Mouse (Mus musculus) CH12.LX (cell line): ENCODE measurements at regions not wholly inside any gene's neighbourhood (a gene's known extent, or its start where the extent isn't known, plus 50 kb on each side); places are given as distances from the start of the nearest gene placed in this dataset.

Experiments
- DNase-seq: peaks from one replicate; pipeline ENCODE4 v3.0.0-alpha.2; 2013; ENCODE audit errors: extremely low read depth
- H3K27ac ChIP-seq: 2 replicates; pipeline ENCODE4 v1.5.1; 2012; ENCODE audit warnings: low read depth, mild to moderate bottlenecking, control low read depth, moderate library complexity; ENCODE audit not compliant: insufficient read depth
- H3K27me3 ChIP-seq: replicated peaks from 2 replicates; pipeline ENCODE3; 2012; ENCODE audit warnings: inconsistent platforms
- H3K36me3 ChIP-seq, 2 experiments: replicated peaks in 1 of 2; 2 replicates each; pipeline versions ENCODE3 to v1.6.1; 2012; ENCODE audit warnings: inconsistent platforms in 1 of 2, low read length in 1 of 2, mild to moderate bottlenecking in 1 of 2, mixed read lengths in 1 of 2, moderate library complexity in 1 of 2; ENCODE audit not compliant: control insufficient read depth in 1 of 2, insufficient read depth in 1 of 2
- H3K4me1 ChIP-seq, 2 experiments: 2 replicates each; pipeline ENCODE4 v1.6.1; 2012; ENCODE audit warnings: inconsistent platforms in 1 of 2, moderate library complexity in 1 of 2; ENCODE audit not compliant: insufficient read depth in 2 of 2, control insufficient read depth in 1 of 2
- H3K4me2 ChIP-seq: 2 replicates; pipeline ENCODE4 v1.6.1; 2012; ENCODE audit warnings: low read depth, mild to moderate bottlenecking, control low read depth; ENCODE audit not compliant: poor library complexity, insufficient read depth, severe bottlenecking
- H3K4me3 ChIP-seq, 3 experiments: fragments of 150-350 bp in 1 of 3; sonication (generic) in 1 of 3; replicated peaks in 1 of 3; 2 replicates each; pipeline versions ENCODE3 to v1.5.1; 2011 to 2012; ENCODE audit warnings: low read depth in 2 of 3, low read length in 2 of 3, mild to moderate bottlenecking in 2 of 3, moderate library complexity in 2 of 3, control low read depth in 1 of 3, improper control_type of control experiment in 1 of 3, inconsistent platforms in 1 of 3, mixed read lengths in 1 of 3; ENCODE audit not compliant: poor library complexity in 1 of 3
- H3K79me2 ChIP-seq: replicated peaks from 2 replicates; pipeline ENCODE4 v1.6.1; 2012; ENCODE audit warnings: mild to moderate bottlenecking, moderate library complexity; ENCODE audit not compliant: control insufficient read depth, poor library complexity, insufficient read depth, severe bottlenecking; ENCODE audit errors: extremely low read depth
- H3K9ac ChIP-seq: 2 replicates; pipeline ENCODE4 v1.6.1; 2012; ENCODE audit warnings: low read depth, mild to moderate bottlenecking, control low read depth, moderate library complexity; ENCODE audit not compliant: insufficient read depth
- H3K9me3 ChIP-seq: replicated peaks from 2 replicates; pipeline ENCODE3; 2012; ENCODE audit warnings: low read length, inconsistent platforms, mixed read lengths
- BHLHE40 ChIP-seq: IDR thresholded peaks from 2 replicates; pipeline ENCODE4 v1.6.1; 2011; ENCODE audit warnings: mild to moderate bottlenecking, low read depth, low read length, improper control_type of control experiment
- CHD2 ChIP-seq: IDR thresholded peaks from 2 replicates; pipeline ENCODE4 v1.6.1; 2011; ENCODE audit warnings: low read length, improper control_type of control experiment
- CTCF ChIP-seq, 2 experiments: IDR thresholded peaks in 1 of 2; conservative IDR thresholded peaks in 1 of 2; 2 replicates each; pipeline ENCODE4 v1.5.1; 2011 to 2012; ENCODE audit warnings: low read depth in 2 of 2, low read length in 2 of 2, improper control_type of control experiment in 1 of 2, inconsistent platforms in 1 of 2, mild to moderate bottlenecking in 1 of 2, moderate library complexity in 1 of 2
- E2F4 ChIP-seq: IDR thresholded peaks from 2 replicates; pipeline ENCODE4 v1.6.1; 2011; ENCODE audit warnings: low read depth, low read length, improper control_type of control experiment; ENCODE audit not compliant: insufficient replicate concordance
- ELF1 ChIP-seq: IDR thresholded peaks from 2 replicates; pipeline ENCODE4 v1.6.1; 2014; ENCODE audit warnings: low read depth, mild to moderate bottlenecking, inconsistent platforms, low read length, improper control_type of control experiment
- JUN ChIP-seq: IDR thresholded peaks from 2 replicates; pipeline ENCODE4 v1.6.1; 2011; ENCODE audit warnings: low read depth, mild to moderate bottlenecking, low read length, improper control_type of control experiment, moderate library complexity; ENCODE audit not compliant: insufficient read depth
- JUND ChIP-seq: conservative IDR thresholded peaks from 2 replicates; pipeline ENCODE4 v1.6.1; 2011; ENCODE audit warnings: low read depth, low read length, improper control_type of control experiment
- MAFK ChIP-seq: IDR thresholded peaks from 2 replicates; pipeline ENCODE4 v1.6.1; 2011; ENCODE audit warnings: low read length, improper control_type of control experiment; ENCODE audit not compliant: insufficient replicate concordance
- MAZ ChIP-seq: IDR thresholded peaks from 2 replicates; pipeline ENCODE4 v1.6.1; 2012; ENCODE audit warnings: low read depth, mild to moderate bottlenecking, inconsistent platforms, low read length, improper control_type of control experiment, moderate library complexity
- MXI1 ChIP-seq: IDR thresholded peaks from 2 replicates; pipeline ENCODE4 v1.6.1; 2011; ENCODE audit warnings: mild to moderate bottlenecking, low read depth, low read length, improper control_type of control experiment
- MYC ChIP-seq: IDR thresholded peaks from 2 replicates; pipeline ENCODE4 v1.6.1; 2011; ENCODE audit warnings: low read depth, mild to moderate bottlenecking, improper control_type of control experiment, low read length
- PAX5 ChIP-seq: IDR thresholded peaks from 2 replicates; pipeline ENCODE4 v1.6.1; 2012; ENCODE audit warnings: low read length, inconsistent platforms, mixed read lengths
- POLR2A ChIP-seq: IDR thresholded peaks from 2 replicates; pipeline ENCODE4 v1.6.1; 2011; ENCODE audit warnings: low read depth, mild to moderate bottlenecking, improper control_type of control experiment, low read length
- RAD21 ChIP-seq: IDR thresholded peaks from 2 replicates; pipeline ENCODE4 v1.6.1; 2011; ENCODE audit warnings: low read depth, mild to moderate bottlenecking, low read length, improper control_type of control experiment, moderate library complexity
- SIN3A ChIP-seq: IDR thresholded peaks from 2 replicates; pipeline ENCODE4 v1.6.1; 2012; ENCODE audit warnings: low read length, improper control_type of control experiment, inconsistent platforms
- SMC3 ChIP-seq: IDR thresholded peaks from 2 replicates; pipeline ENCODE4 v1.6.1; 2011; ENCODE audit warnings: low read depth, low read length, improper control_type of control experiment
- TCF12 ChIP-seq: IDR thresholded peaks from 2 replicates; pipeline ENCODE4 v1.6.1; 2014; ENCODE audit warnings: low read depth, mild to moderate bottlenecking, inconsistent platforms, low read length, improper control_type of control experiment
- UBTF ChIP-seq: IDR thresholded peaks from 2 replicates; pipeline ENCODE4 v1.6.1; 2012; ENCODE audit warnings: low read depth, mild to moderate bottlenecking, inconsistent platforms, low read length, improper control_type of control experiment, moderate library complexity
- USF1 ChIP-seq: IDR thresholded peaks from 2 replicates; pipeline ENCODE4 v1.6.1; 2014; ENCODE audit warnings: low read depth, mild to moderate bottlenecking, inconsistent platforms, low read length, improper control_type of control experiment
- ZMIZ1 ChIP-seq: IDR thresholded peaks from 2 replicates; pipeline ENCODE4 v1.6.1; 2012; ENCODE audit warnings: low read depth, mild to moderate bottlenecking, inconsistent platforms, low read length, improper control_type of control experiment
- dilution Hi-C: fragments of 300-500 bp; cut with MboI; formaldehyde crosslinking; loops from 2 replicates; pipeline ENCODE4 v1.14.3; 2020; ENCODE audit warnings: low sequenced_read_pairs; ENCODE audit not compliant: extremely low pct_unique_long_range_greater_than_20kb, extremely low pct_ligation_motif_present
- in situ Hi-C: fragments of 300-500 bp; cut with MboI; formaldehyde crosslinking; loops from 3 replicates; pipeline ENCODE4 v1.14.3; 2019; ENCODE audit warnings: low sequenced_read_pairs, low pct_ligation_motif_present, low pct_unique_long_range_greater_than_20kb, mixed read lengths

GRCm38 (mm10) chr8:64412488-64413188 lies 206.6 kb upstream of the Tll1 start:
- no peaks in the 10 kb centered on the region for H3K79me2 ChIP-seq
- in situ Hi-C loops = no loop called here
- H3K36me3 ChIP-seq = no peaks in the 10 kb centered on the region
- no peak for TF ChIP-seq ZMIZ1
- no peak for TF ChIP-seq JUND
- TF ChIP-seq CTCF (conservative IDR thresholded peaks at IDR 0.05 in 1 of 2, IDR thresholded peaks at IDR 0.05 in 1 of 2; ENCODE audit: low read depth in 2 of 2, low read length in 2 of 2) = no peak
- no peak for TF ChIP-seq RAD21
- no peak overlapping the region for H3K4me3 ChIP-seq
- peaks cover 43% of the 10 kb centered on the region for H3K9me3 ChIP-seq
- no peak overlapping the region for H3K27ac ChIP-seq
- no peaks in the 10 kb centered on the region for H3K4me1 ChIP-seq
- DNase-seq = no peak
- no peak overlapping the region for H3K9ac ChIP-seq
- no peak overlapping the region for H3K4me2 ChIP-seq
- H3K27me3 ChIP-seq = no peaks in the 10 kb centered on the region
- dilution Hi-C loops = no loop called here

GRCm38 (mm10) chr8:64406775-64407490 lies 200.9 kb upstream of the Tll1 start:
- Histone ChIP-seq H3K4me3 (no peak overlapping the region), H3K9me3 (peaks cover 45% of the 10 kb centered on the region), H3K79me2 (no peaks in the 10 kb centered on the region), H3K4me1 (no peaks in the 10 kb centered on the region), H3K9ac (no peak overlapping the region), H3K27ac (no peak overlapping the region)
- DNase-seq = no peak
- TF ChIP-seq MAZ = no peak
- no peak for TF ChIP-seq SIN3A
- TF ChIP-seq JUN = no peak
- no peak for TF ChIP-seq SMC3
- TF ChIP-seq POLR2A = no peak
- TF ChIP-seq BHLHE40 = no peak
- TF ChIP-seq MYC = no peak
- no peak for TF ChIP-seq UBTF
- TF ChIP-seq MXI1 = no peak
- TF ChIP-seq TCF12 = no peak
- no peak for TF ChIP-seq PAX5
- TF ChIP-seq ELF1 = no peak
- TF ChIP-seq CHD2 = no peak
- no peak for TF ChIP-seq MAFK
- TF ChIP-seq E2F4 = no peak
- no peak for TF ChIP-seq USF1
- TF ChIP-seq, all 38 proteins: peak for 0
- in situ Hi-C loops = no loop called here
- Histone ChIP-seq H3K36me3 (no peaks in the 10 kb centered on the region), H3K4me2 (no peak overlapping the region), H3K27me3 (no peaks in the 10 kb centered on the region)
- dilution Hi-C loops = no loop called here
